Mouse (Mus musculus) liver, postnatal 0 days (tissue): ENCODE measurements around the gene Galc.

ENCODE experiments used
- CTCF ChIP-seq: sonication (generic); IDR thresholded peaks from 2 replicates; pipeline ENCODE4 v1.5.1; 2016; ENCODE audit warnings: antibody characterized with exemption, low read depth
- EP300 ChIP-seq: IDR thresholded peaks from 2 replicates; pipeline ENCODE4 v1.6.1; 2016; ENCODE audit warnings: antibody characterized with exemption, low read depth, mild to moderate bottlenecking

GRCm38 (mm10) chr12:98212457-98213175 is 46.6 kb downstream of the Galc start:
- TF ChIP-seq EP300: no peak
- TF ChIP-seq CTCF: peak; percentile 83
